Mouse (Mus musculus) testis, adult 2 months (tissue): ENCODE measurements around the gene Rnase11.

Source experiments
- CTCF ChIP-seq: fragments of 200-500 bp; IDR thresholded peaks from 2 replicates; pipeline ENCODE4 v1.5.1; 2012; ENCODE audit warnings: low read depth, mild to moderate bottlenecking, inconsistent platforms, low read length, moderate library complexity; ENCODE audit not compliant: control insufficient read depth, insufficient read depth, insufficient replicate concordance
- POLR2A ChIP-seq: fragments of 200-500 bp; IDR thresholded peaks from 2 replicates; pipeline ENCODE4 v1.6.1; 2012; ENCODE audit warnings: low read depth, mild to moderate bottlenecking, inconsistent platforms, low read length, moderate library complexity; ENCODE audit not compliant: control insufficient read depth

GRCm38 (mm10) chr14:51093496-51093895, 43.5 kb upstream of the Rnase11 start:
- TF ChIP-seq POLR2A (no peak), CTCF (no peak)
